In the genomic region with DNA sequence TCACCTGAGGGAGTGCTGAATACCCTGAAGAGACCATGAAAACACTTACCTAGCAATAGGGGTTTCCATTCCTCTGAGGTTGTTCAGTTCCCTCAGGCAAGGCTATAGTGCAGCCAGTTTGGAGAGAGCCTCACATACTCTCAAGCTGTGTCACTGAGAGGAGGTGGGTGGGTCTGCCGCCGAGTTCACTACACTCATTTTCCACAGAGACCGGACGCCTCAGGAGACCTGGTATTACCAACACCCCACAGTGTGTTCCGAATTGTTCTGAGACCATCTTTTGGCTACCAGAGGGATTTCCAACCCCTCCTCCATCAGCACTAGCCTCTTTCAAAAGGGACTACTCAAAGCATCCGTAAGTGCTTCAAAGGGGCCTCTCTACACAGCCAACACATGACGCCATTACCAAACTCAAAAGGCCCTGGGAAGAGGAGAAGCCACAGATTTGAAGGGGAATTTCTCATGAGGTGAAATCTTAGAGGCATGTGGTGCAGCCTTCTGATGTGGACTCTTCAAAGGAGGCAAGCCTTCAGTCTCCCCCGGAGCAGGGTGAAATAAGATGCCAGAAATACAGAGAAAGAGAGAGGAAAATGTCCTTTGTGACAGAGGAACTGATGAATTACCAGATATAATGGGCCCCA, we compare ENCODE assay signal across 24 mouse cellular contexts.
DNase-seq lines count a peak whose midpoint lies in the region; ATAC-seq lines count a peak whose summit lies in the region.
"Had no signal": no experiment of that assay in that cellular context is flagged by ENCODE, and none has a peak within 500 bp of the region (broad histone marks: within the 10 kb centered on the region; RNA-seq: fewer than 3 reads in every experiment).

No protein-coding gene starts in this region.

- H3K27me3 ChIP-seq in heart, embryonic 12.5 days (replicated peaks): no peaks in the 10 kb centered on the region
- H3K27me3 ChIP-seq in neural tube, embryonic 13.5 days: no peaks in the 10 kb centered on the region
- no peaks in the 10 kb centered on the region for H3K27me3 ChIP-seq in forebrain, embryonic 15.5 days
- H3K27me3 ChIP-seq in midbrain, embryonic 16.5 days (ENCODE audit: control insufficient read depth, insufficient read depth, low read depth, low read length): no peaks in the 10 kb centered on the region
- H3K27me3 ChIP-seq: embryonic facial prominence, embryonic 15.5 days; megakaryocyte, embryonic 14.5 days had no signal

- peak; percentile 66 for DNase-seq in heart, adult 11 months
- no peak for DNase-seq in neural tube, embryonic 10.5 days (ENCODE audit: extremely low spot score, low spot score)
- DNase-seq in urinary bladder, adult 2 months (ENCODE audit: low spot score): no peak
- DNase-seq: adrenal gland, postnatal 36 days; cerebellum, adult 11-12 months; cerebellum, postnatal 14 days; gastrocnemius, postnatal 10 days; heart, postnatal 10 days; kidney, adult 18-20 months; layer of hippocampus, adult 9-11 months; lung, embryonic 14.5 days; right cerebral cortex, postnatal 25 days; spleen, adult 18-20 months; thymus, postnatal 25 days had no signal

- no peaks in the 10 kb centered on the region for H3K9me3 ChIP-seq in heart, embryonic 12.5 days (replicated peaks)
- H3K9me3 ChIP-seq in neural tube, embryonic 13.5 days: no peaks in the 10 kb centered on the region
- no peaks in the 10 kb centered on the region for H3K9me3 ChIP-seq in forebrain, embryonic 15.5 days
- H3K9me3 ChIP-seq in midbrain, embryonic 16.5 days (replicated peaks; ENCODE audit: control insufficient read depth, low read length, poor library complexity, severe bottlenecking): no peaks in the 10 kb centered on the region
- H3K9me3 ChIP-seq: embryonic facial prominence, embryonic 15.5 days had no signal

- H3K4me1 ChIP-seq in heart, embryonic 12.5 days (replicated peaks): peaks cover 24% of the 10 kb centered on the region
- H3K4me1 ChIP-seq in neural tube, embryonic 13.5 days (replicated peaks): peaks cover 11% of the 10 kb centered on the region; the same call in 1 of the 2 replicates
- peaks cover 17% of the 10 kb centered on the region; the same call in 1 of the 2 replicates for H3K4me1 ChIP-seq in forebrain, embryonic 15.5 days
- H3K4me1 ChIP-seq in midbrain, embryonic 16.5 days (ENCODE audit: control insufficient read depth, insufficient read depth, low read length): peaks cover 11% of the 10 kb centered on the region
- H3K4me1 ChIP-seq: megakaryocyte, embryonic 14.5 days had no signal

- H3K9ac ChIP-seq in heart, embryonic 12.5 days: no peak overlapping the region
- H3K9ac ChIP-seq in neural tube, embryonic 13.5 days: no peak overlapping the region
- no peak overlapping the region for H3K9ac ChIP-seq in forebrain, embryonic 15.5 days (replicated peaks)
- H3K9ac ChIP-seq in midbrain, embryonic 16.5 days (ENCODE audit: low read depth, low read length): no peak overlapping the region
- H3K9ac ChIP-seq: embryonic facial prominence, embryonic 15.5 days; liver, embryonic 14.5 days; lung, embryonic 14.5 days had no signal

- H3K27ac ChIP-seq in heart, embryonic 12.5 days (ENCODE audit: poor library complexity, severe bottlenecking): no peak overlapping the region
- peak overlapping the region; percentile 7; the same call in 1 of the 2 replicates for H3K27ac ChIP-seq in neural tube, embryonic 13.5 days (replicated peaks)
- H3K27ac ChIP-seq in forebrain, embryonic 15.5 days (replicated peaks): no peak overlapping the region
- H3K27ac ChIP-seq in midbrain, embryonic 16.5 days (ENCODE audit: low read length): peak overlapping the region; percentile 4
- H3K27ac ChIP-seq: embryonic facial prominence, embryonic 15.5 days; liver, embryonic 14.5 days had no signal

- WGBS in heart, embryonic 12.5 days: 75% methylated on average over 8 of the region's 8 CpGs
- 52% methylated on average over 8 of the region's 8 CpGs for WGBS in neural tube, embryonic 13.5 days
- 36% methylated on average over 8 of the region's 8 CpGs for WGBS in forebrain, embryonic 15.5 days
- 38% methylated on average over 8 of the region's 8 CpGs for WGBS in midbrain, embryonic 16.5 days

- H3K4me2 ChIP-seq in heart, embryonic 12.5 days: no peak overlapping the region
- no peak overlapping the region for H3K4me2 ChIP-seq in neural tube, embryonic 13.5 days
- no peak overlapping the region for H3K4me2 ChIP-seq in forebrain, embryonic 15.5 days (replicated peaks)
- H3K4me2 ChIP-seq in midbrain, embryonic 16.5 days (ENCODE audit: low read length): no peak overlapping the region
- H3K4me2 ChIP-seq: embryonic facial prominence, embryonic 15.5 days; heart, embryonic 11.5 days; lung, embryonic 14.5 days had no signal

- no peak for ATAC-seq in heart, embryonic 12.5 days (ENCODE audit: insufficient number of reproducible peaks, low FRiP score)
- no peak for ATAC-seq in neural tube, embryonic 13.5 days (ENCODE audit: low read depth)
- peak; percentile 48; the same call in 1 of the 2 replicates for ATAC-seq in forebrain, embryonic 15.5 days (replicated peaks)
- ATAC-seq in midbrain, embryonic 16.5 days: peak; percentile 74; the same call in 1 of the 2 replicates
- ATAC-seq in megakaryocyte progenitor cell, adult 5-6 weeks (replicated peaks; ENCODE audit: poor library complexity): no peak

- no peak overlapping the region for H3K4me3 ChIP-seq in heart, embryonic 12.5 days
- H3K4me3 ChIP-seq in neural tube, embryonic 13.5 days: no peak overlapping the region
- H3K4me3 ChIP-seq in forebrain, embryonic 15.5 days: no peak overlapping the region
- no peak overlapping the region for H3K4me3 ChIP-seq in midbrain, embryonic 16.5 days (ENCODE audit: low read depth, low read length)
- H3K4me3 ChIP-seq: embryonic facial prominence, embryonic 15.5 days; myocyte had no signal

- H3K36me3 ChIP-seq in heart, embryonic 12.5 days: no peaks in the 10 kb centered on the region
- no peaks in the 10 kb centered on the region for H3K36me3 ChIP-seq in neural tube, embryonic 13.5 days
- H3K36me3 ChIP-seq in forebrain, embryonic 15.5 days: no peaks in the 10 kb centered on the region
- H3K36me3 ChIP-seq in midbrain, embryonic 16.5 days (ENCODE audit: control insufficient read depth, insufficient read depth, low read length): no peaks in the 10 kb centered on the region
- H3K36me3 ChIP-seq: embryonic facial prominence, embryonic 15.5 days had no signal

Comparison
In these comparisons a context has a peak if more than half of its experiments do, and no peak if none do; other contexts are left out.
1. ATAC-seq: peak in forebrain, embryonic 15.5 days (single experiment) and midbrain, embryonic 16.5 days (single experiment); none in heart, embryonic 12.5 days (single experiment), neural tube, embryonic 13.5 days (single experiment) and megakaryocyte progenitor cell, adult 5-6 weeks (single experiment).
2. H3K27ac ChIP-seq: peak in neural tube, embryonic 13.5 days (single experiment) and midbrain, embryonic 16.5 days (single experiment); none in heart, embryonic 12.5 days (single experiment) and forebrain, embryonic 15.5 days (single experiment).